Mouse (Mus musculus) C2C12 (cell line): Measurements from ENCODE around the gene Vmn1r235. TPM values are rescaled to one million over a fixed set of nuclear protein-coding genes. Genes with fewer than 3 reads are reported as not detected.

Experiments used
- H3K27me3 ChIP-seq: one replicate; pipeline ENCODE4 v1.6.1; 2011; ENCODE audit not compliant: control insufficient read depth, insufficient read depth, insufficient read length
- H3K36me3 ChIP-seq: one replicate; pipeline ENCODE4 v1.6.1; 2011; ENCODE audit not compliant: control insufficient read depth, insufficient read depth
- H3K4me3 ChIP-seq: one replicate; pipeline ENCODE4 v1.5.1; 2011; ENCODE audit warnings: mild to moderate bottlenecking, control low read depth; ENCODE audit not compliant: poor library complexity, insufficient read depth, severe bottlenecking
- H3K79me2 ChIP-seq: one replicate; pipeline ENCODE4 v1.6.1; 2011; ENCODE audit not compliant: control insufficient read depth, insufficient read depth
- H3K79me3 ChIP-seq: one replicate; pipeline ENCODE4 v1.6.1; 2011; ENCODE audit warnings: low read depth, control low read depth
- H3ac ChIP-seq: one replicate; pipeline ENCODE3; 2011; ENCODE audit warnings: low read depth; ENCODE audit not compliant: control insufficient read depth, insufficient read length
- CEBPB ChIP-seq: IDR thresholded peaks from one replicate; pipeline ENCODE4 v1.6.1; 2011; ENCODE audit warnings: low read depth, mild to moderate bottlenecking, control low read depth, moderate library complexity
- CTCF ChIP-seq: IDR thresholded peaks from one replicate; pipeline ENCODE4 v1.5.1; 2011; ENCODE audit not compliant: control insufficient read depth, insufficient read depth, insufficient read length
- FOSL1 ChIP-seq: IDR thresholded peaks from one replicate; pipeline ENCODE4 v1.8.0; 2011; ENCODE audit warnings: mild to moderate bottlenecking, low read length; ENCODE audit not compliant: poor library complexity, insufficient read depth, severe bottlenecking
- MAX ChIP-seq: IDR thresholded peaks from one replicate; pipeline ENCODE4 v1.6.1; 2011; ENCODE audit warnings: mild to moderate bottlenecking, control low read depth
- MYOD1 ChIP-seq: IDR thresholded peaks from one replicate; pipeline ENCODE4 v1.6.1; 2011; ENCODE audit warnings: low read depth; ENCODE audit not compliant: control insufficient read depth, insufficient read length
- MYOG ChIP-seq: IDR thresholded peaks from one replicate; pipeline ENCODE4 v1.6.1; 2011; ENCODE audit not compliant: control insufficient read depth, insufficient read length; ENCODE audit errors: extremely low read depth
- USF1 ChIP-seq: IDR thresholded peaks from one replicate; pipeline ENCODE4 v1.6.1; 2011; ENCODE audit warnings: low read depth, mild to moderate bottlenecking, control low read depth, moderate library complexity
- microRNA-seq: library from miRNA; unstranded; fragments of <30 nt; microRNA quantifications from one replicate; pipeline ENCODE4, GENCODE M21; 2019; ENCODE audit warnings: borderline microRNAs expressed
- polyA plus RNA-seq: library from polyadenylated mRNA; unstranded; fragments of >200 nt; fragmentation: generic; extraction: Trizol; gene quantifications from one replicate; pipeline ENCODE4 v1.2.1, GENCODE M21; 2012; ENCODE audit warnings: missing spikeins

Gene Vmn1r235
- polyA plus RNA-seq, 1 experiment = not detected

DNA sequence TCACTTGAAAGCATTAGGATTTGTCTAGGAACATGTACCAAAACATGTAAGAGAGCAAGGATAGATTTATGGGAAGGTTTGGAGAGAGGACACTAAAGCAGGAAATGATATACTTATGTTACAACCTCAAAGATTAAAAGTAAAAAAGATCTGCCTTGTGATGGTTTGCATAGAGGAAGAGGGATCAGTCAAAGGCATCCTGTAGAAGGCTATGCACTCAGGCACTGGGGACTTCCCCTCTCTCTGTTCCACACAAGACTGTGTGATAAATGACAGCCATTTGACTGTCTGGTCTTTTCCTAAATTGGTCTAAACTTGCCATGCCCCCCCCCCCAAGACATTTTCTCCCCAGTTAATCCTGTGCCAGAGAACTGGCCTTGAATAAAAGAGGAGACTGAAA is 28.2 kb downstream of the Vmn1r235 start:
- no peak for TF ChIP-seq MYOD1
- TF ChIP-seq CEBPB = no peak
- TF ChIP-seq MAX = no peak
- Histone ChIP-seq H3K36me3 (no peaks in the 10 kb centered on the region), H3K4me3 (no peak overlapping the region), H3K79me2 (no peaks in the 10 kb centered on the region), H3ac (no peak overlapping the region), H3K79me3 (no peaks in the 10 kb centered on the region), H3K27me3 (no peaks in the 10 kb centered on the region)

DNA sequence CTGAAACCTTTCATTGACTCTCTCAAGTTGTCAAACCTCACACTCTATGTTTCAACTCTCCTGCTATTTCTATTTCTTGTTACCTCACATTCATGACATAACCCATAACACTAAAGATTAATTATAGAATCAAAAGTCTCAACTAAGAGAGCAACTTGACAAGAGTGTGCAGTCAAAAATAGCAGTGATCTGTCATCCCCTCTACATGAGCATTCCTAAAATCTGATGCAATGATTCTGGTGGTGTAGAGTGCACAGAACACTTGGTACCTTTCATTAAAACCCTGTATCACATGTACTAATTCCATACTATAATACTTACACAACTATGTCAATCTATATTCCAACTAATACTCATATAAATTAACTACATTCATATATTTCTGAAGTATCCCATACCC is 33.5 kb downstream of the Vmn1r235 start:
- H3K36me3 ChIP-seq = no peaks in the 10 kb centered on the region
- no peaks in the 10 kb centered on the region for H3K79me2 ChIP-seq
- TF ChIP-seq MAX = no peak
- TF ChIP-seq CEBPB = no peak
- TF ChIP-seq USF1 = no peak
- TF ChIP-seq FOSL1 = no peak
- no peak for TF ChIP-seq MYOG
- no peaks in the 10 kb centered on the region for H3K79me3 ChIP-seq
- no peaks in the 10 kb centered on the region for H3K27me3 ChIP-seq
- H3K4me3 ChIP-seq = no peak overlapping the region
- H3ac ChIP-seq = no peak overlapping the region

DNA sequence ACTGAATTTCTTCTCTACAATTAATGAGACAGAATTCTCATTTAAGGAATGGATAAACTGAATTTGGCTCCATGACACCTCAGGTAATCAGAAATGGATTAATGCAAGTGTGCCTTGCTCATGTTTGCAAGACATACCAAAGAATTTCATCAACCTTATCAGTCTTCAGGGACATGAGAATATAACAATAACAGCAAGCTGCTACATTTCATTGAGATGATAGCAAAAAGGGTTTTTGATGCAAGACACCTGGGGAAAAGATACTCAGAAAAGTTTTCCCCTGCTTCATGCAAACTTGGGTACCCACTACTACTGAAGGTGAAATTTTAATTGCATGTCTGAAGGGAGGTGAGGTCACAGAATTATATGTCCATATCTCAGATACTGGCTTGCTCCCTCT is 55.4 kb downstream of the Vmn1r235 start, which contains the start of gene Vmn1r237:
TSS of gene Vmn1r237 (plus strand) at position 301 of the 400 bp plus-strand sequence.
- Histone ChIP-seq H3K4me3 (no peak within 1 kb of the TSS), H3K36me3 (no peaks in the 10 kb centered on the region), H3K79me2 (no peaks in the 10 kb centered on the region), H3ac (no peak within 1 kb of the TSS), H3K79me3 (no peaks in the 10 kb centered on the region), H3K27me3 (no peaks in the 10 kb centered on the region)
- TF ChIP-seq CTCF (no peak), MYOG (no peak), MAX (no peak), FOSL1 (no peak)

Small RNAs within 50 kb of the gene (microRNA-seq; reads per million reads assigned to microRNA genes)
- not detected for gene Gm26384

Other genes with a start within 250 kb of the Vmn1r235 start
- 2.8 TPM for gene Zfp160, start 247.5 kb upstream of the Vmn1r235 start, polyA plus RNA-seq
- not detected for gene Vmn1r234, start 30.3 kb upstream of the Vmn1r235 start, polyA plus RNA-seq
- gene Vmn1r236, start 26.5 kb downstream of the Vmn1r235 start, polyA plus RNA-seq = not detected
- gene Vmn1r237, start 55.5 kb downstream of the Vmn1r235 start, polyA plus RNA-seq = not detected
- gene Zfp677, start 127.3 kb downstream of the Vmn1r235 start, polyA plus RNA-seq = 0.06 TPM
- 0.97 TPM for gene Zfp54, start 166.8 kb downstream of the Vmn1r235 start, polyA plus RNA-seq
- gene Zfp51, start 194.0 kb downstream of the Vmn1r235 start, polyA plus RNA-seq = 1.6 TPM
- 2.0 TPM for gene Zfp53, start 232.6 kb downstream of the Vmn1r235 start, polyA plus RNA-seq